Mouse (Mus musculus): Measurements from ENCODE around the gene Gm20708.

DNA sequence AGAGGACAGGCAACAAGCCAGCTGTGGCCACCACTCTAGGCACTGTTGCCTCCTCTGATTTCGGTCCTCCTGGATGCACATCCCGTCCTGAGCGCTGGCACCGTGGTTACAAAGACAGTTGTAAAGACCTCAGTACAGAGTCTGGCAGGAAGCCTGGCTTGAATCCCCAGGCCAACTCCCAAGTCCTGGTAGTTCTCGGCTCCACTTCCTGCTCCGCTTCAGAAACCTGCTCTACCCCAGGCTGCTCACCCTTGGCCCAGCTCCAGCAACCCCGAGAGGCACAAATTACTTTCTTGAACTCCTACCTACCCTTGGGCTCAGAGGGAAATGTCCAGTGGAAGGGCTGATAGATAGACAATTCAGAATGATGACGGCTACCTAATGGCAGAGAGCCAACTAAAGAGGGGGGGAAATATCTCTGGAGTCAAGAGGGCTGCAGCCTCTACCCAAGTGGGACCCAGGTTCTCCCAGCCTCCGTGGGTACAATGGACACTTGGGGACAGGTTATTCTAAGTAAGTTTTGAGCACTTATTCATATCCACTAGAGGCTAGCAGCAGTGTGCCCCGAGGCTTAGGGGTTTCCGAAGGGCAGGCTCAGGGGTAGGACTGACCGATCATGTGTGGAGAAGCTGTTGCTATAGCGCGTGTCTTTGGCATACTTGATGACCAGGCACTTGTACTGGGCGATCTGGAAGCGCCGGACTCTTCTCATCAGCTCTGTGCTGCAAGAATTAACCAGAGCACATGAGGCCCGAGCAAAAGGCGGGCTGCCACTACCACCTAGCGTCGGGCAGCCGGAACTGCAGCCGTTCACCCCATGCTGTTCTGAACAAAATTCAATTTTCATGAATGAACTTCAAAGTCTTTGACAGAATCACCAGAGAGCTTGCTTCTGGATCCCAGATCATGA, 14.8 kb downstream of the Gm20708 start:
- TF ChIP-seq EP300 (IDR thresholded peaks at IDR 0.05; ENCODE audit: insufficient read depth, low read depth, low read length): no peak
- no peak for TF ChIP-seq POLR2A (IDR thresholded peaks at IDR 0.05; ENCODE audit: insufficient read depth, low read length)

Measured in ES-Bruce4 (cell line).